Mouse (Mus musculus): ENCODE data around the gene Zfp280c.

- TF ChIP-seq POLR2A (IDR thresholded peaks at IDR 0.05; ENCODE audit: insufficient read length, low read depth) (no peak), POLR2AphosphoS2 (IDR thresholded peaks at IDR 0.05; ENCODE audit: insufficient read length, low read depth) (no peak), USF1 (IDR thresholded peaks at IDR 0.05; ENCODE audit: low read depth) (no peak)
Measured at GRCm38 (mm10) chrX:48623049-48623378, 28.7 kb upstream of the Zfp280c start.

Data from myocyte (in vitro differentiated cells).